Mouse (Mus musculus) embryonic facial prominence, embryonic 15.5 days (tissue): Measurements from ENCODE around the gene Pcp4l1. TPM values are rescaled to one million over a fixed set of nuclear protein-coding genes. Genes with fewer than 3 reads are reported as not detected.
"Not testable (repeated sequence)": the region's sequence is repeated elsewhere in the genome, so short reads cannot be mapped to it uniquely, and the experiment has no call there.

Experiments used
- ATAC-seq: fragments of 200-750 bp; cut with Nextera tagmentation; 2 replicates; pipeline ENCODE4 v1.8.0; 2017; ENCODE audit warnings: low read depth, moderate TSS enrichment; ENCODE audit not compliant: insufficient number of reproducible peaks, low FRiP score, low TSS enrichment
- H3K27ac ChIP-seq: fragments of 300-500 bp; sonication (generic); replicated peaks from 2 replicates; pipeline ENCODE4 v1.5.1; 2015; ENCODE audit warnings: mild to moderate bottlenecking, inconsistent platforms
- H3K27me3 ChIP-seq: fragments of 300-500 bp; sonication (generic); 2 replicates; pipeline ENCODE4 v1.6.1; 2015; ENCODE audit warnings: inconsistent platforms
- H3K36me3 ChIP-seq: fragments of 300-500 bp; sonication (generic); 2 replicates; pipeline ENCODE4 v1.6.1; 2015; ENCODE audit warnings: mild to moderate bottlenecking, inconsistent platforms
- H3K4me1 ChIP-seq: fragments of 300-500 bp; sonication (generic); 2 replicates; pipeline ENCODE4 v1.6.1; 2015; ENCODE audit warnings: inconsistent platforms
- H3K4me2 ChIP-seq: fragments of 300-500 bp; sonication (generic); replicated peaks from 2 replicates; pipeline ENCODE4 v1.6.1; 2015; ENCODE audit warnings: mild to moderate bottlenecking, inconsistent platforms
- H3K4me3 ChIP-seq: fragments of 300-500 bp; sonication (generic); replicated peaks from 2 replicates; pipeline ENCODE4 v1.5.1; 2015; ENCODE audit warnings: mild to moderate bottlenecking, inconsistent platforms
- H3K9ac ChIP-seq: fragments of 300-500 bp; sonication (generic); 2 replicates; pipeline ENCODE4 v1.6.1; 2015; ENCODE audit warnings: inconsistent platforms
- H3K9me3 ChIP-seq: fragments of 300-500 bp; sonication (generic); replicated peaks from 2 replicates; pipeline ENCODE4 v1.6.1; 2016; ENCODE audit warnings: inconsistent platforms
- WGBS: fragments of 180-500 bp; shearing (Covaris S2); methylation state at CpG from one replicate; pipeline ENCODE4 v1.1.7; 2015; 5-methylcytosine and 5-hydroxymethylcytosine counted together
- polyA plus RNA-seq: library from polyadenylated mRNA; unstranded; fragments of >200 nt; fragmentation: Nextera tagmentation; extraction: Ambion mirVana; gene quantifications from 2 replicates; pipeline ENCODE4 v1.2.1, GENCODE M21; 2015

Pcp4l1 gene
- polyA plus RNA-seq, 1 experiment from 2014 or later = 35.8 TPM

DNA sequence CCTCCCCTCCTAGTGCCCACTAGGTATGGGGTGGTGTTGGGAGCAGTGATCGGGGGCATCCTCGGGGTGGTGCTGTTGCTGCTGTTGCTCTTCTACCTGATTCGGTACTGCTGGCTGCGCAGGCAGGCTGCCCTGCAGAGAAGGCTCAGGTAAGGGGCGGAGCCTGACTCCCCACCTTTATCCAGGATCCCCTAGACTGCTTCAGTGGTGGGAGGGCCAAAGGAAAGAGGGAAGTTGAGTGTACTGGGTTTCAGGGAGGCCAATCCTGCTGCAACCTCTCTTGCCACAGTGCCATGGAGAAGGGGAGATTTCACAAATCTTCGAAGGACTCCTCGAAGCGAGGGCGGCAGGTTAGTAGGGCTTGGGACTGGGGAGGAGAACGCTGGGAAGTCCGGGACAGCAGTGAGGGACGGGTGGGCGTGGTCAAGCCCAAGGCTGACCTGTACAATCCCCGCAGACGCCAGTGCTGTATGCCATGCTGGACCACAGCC, 36.5 kb downstream of the Pcp4l1 start:
- 4% methylated on average over 15 of the region's 15 CpGs for WGBS
- peaks cover 12% of the 10 kb centered on the region for H3K4me1 ChIP-seq
- ATAC-seq = 0 out of 2 replicates have a peak, but pooled peaks have one; percentile 31

DNA sequence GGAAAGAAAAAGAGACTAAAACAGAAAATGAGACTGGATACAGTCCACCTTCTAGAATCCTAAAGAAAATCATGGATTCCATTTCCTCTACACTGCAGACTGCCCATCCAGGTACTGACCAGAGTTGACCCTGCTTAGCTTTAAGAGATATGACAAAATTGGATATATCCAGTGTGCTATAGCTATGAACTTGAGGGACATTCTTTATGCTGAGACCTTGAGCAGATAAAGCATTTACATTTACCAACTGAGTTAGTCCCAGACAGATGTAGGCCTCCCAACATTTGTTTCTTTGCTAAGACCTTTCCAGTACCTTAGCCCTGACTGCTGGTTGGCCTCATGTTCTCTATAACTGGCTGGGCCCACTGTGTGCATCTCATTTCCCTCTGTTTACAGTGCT, 38.1 kb downstream of the Pcp4l1 start:
- H3K9me3 ChIP-seq = no peaks in the 10 kb centered on the region
- no peak overlapping the region for H3K9ac ChIP-seq
- no peak overlapping the region for H3K27ac ChIP-seq
- peaks cover 16% of the 10 kb centered on the region for H3K27me3 ChIP-seq
- H3K4me3 ChIP-seq = no peak overlapping the region
- no peak for ATAC-seq
- no peaks in the 10 kb centered on the region for H3K36me3 ChIP-seq
- peaks cover 12% of the 10 kb centered on the region for H3K4me1 ChIP-seq
- no peak overlapping the region for H3K4me2 ChIP-seq

More for the DNA sequence above, 36.5 kb downstream of the Pcp4l1 start:
- no peak overlapping the region for H3K27ac ChIP-seq
- H3K9ac ChIP-seq = no peak overlapping the region
- H3K27me3 ChIP-seq = peaks cover 16% of the 10 kb centered on the region
- H3K9me3 ChIP-seq = no peaks in the 10 kb centered on the region
- H3K4me2 ChIP-seq = peak overlapping the region; percentile 55
- no peaks in the 10 kb centered on the region for H3K36me3 ChIP-seq
- H3K4me3 ChIP-seq = peak overlapping the region; percentile 35

DNA sequence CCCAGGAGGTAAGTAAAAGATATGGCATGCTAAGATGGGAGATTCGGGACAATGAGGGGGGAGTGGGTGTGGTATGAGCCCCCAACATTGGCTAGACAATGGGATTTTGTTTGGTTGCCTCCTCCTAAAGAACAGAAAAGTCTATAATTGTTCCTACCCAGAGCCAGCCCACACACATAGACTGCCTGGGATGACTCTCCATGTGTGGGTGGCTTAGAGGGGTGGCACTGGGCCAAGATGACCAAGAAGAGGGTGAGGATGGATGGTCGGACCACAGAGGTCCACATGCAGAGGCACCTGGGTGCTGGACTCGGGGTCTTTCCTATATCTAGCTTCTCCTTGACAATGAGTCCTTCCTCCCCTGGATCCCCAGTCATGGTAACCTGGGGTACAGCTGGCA, 39.4 kb downstream of the Pcp4l1 start:
- peaks cover 12% of the 10 kb centered on the region for H3K4me1 ChIP-seq
- no peak overlapping the region for H3K4me3 ChIP-seq
- H3K27me3 ChIP-seq = peaks cover 16% of the 10 kb centered on the region
- WGBS = 70% methylated on average over 3 of the region's 3 CpGs
- no peak overlapping the region for H3K27ac ChIP-seq
- H3K9ac ChIP-seq = no peak overlapping the region
- H3K36me3 ChIP-seq = no peaks in the 10 kb centered on the region
- H3K9me3 ChIP-seq = no peaks in the 10 kb centered on the region
- no peak overlapping the region for H3K4me2 ChIP-seq
- no peak for ATAC-seq

DNA sequence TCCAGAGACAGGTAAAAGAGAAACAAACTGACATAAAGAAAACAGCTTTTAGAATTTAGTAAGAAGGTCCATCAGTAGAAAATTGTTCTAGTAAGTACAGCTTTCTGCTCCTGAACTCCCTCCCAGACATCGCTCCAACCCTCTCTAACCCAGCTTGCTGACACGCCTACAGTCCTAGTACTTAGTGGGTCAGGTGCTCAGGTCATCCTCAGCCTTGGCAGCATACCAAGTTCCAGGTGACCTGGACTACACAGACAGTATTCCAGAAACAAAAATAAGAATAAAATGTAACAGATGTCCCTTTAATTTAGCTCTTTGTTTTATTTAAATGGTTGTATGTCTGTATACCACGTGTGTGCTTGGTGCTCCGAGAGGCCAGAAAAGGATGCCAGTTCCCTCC, 44.1 kb downstream of the Pcp4l1 start:
- Histone ChIP-seq H3K4me1 (peaks cover 18% of the 10 kb centered on the region), H3K9me3 (no peaks in the 10 kb centered on the region), H3K4me2 (no peak overlapping the region), H3K9ac (no peak overlapping the region), H3K27me3 (0 out of 2 replicates have a peak, but pooled peaks cover 3% of the 10 kb centered on the region), H3K27ac (no peak overlapping the region), H3K4me3 (no peak overlapping the region), H3K36me3 (no peaks in the 10 kb centered on the region)
- 76% methylated on average over 4 of the region's 4 CpGs for WGBS
- ATAC-seq = no peak

DNA sequence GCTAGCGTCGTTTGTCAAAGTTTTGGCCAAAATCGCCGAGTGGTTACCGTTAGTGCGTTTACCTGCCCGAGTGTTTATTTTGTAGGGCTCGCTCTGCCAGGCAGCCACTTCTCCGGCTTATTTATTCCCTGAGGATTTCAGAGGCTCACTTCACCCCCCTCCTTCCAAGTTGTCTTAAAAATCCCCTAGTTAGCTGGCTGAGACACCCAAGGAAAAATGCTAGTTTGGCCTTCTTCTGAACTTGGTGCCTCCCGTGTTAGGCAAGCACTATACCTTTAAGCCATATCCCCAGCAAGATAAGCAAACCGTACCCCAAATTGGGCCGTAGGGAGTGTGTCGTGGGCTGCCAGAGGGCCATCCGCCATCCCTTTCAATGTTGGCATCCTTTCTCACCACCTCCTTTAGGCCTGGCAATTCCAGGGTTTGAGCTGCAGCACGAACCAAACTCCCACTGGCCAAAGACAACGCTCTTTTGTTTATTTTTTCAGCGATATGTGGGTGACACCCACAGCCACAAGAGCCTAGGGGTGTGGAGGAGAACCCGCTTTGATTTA, 45.2 kb downstream of the Pcp4l1 start:
- Histone ChIP-seq H3K9me3 (no peaks in the 10 kb centered on the region), H3K27ac (peak overlapping the region; percentile 93), H3K4me1 (peaks cover 18% of the 10 kb centered on the region), H3K27me3 (no peaks in the 10 kb centered on the region), H3K9ac (peak overlapping the region; percentile 93), H3K4me2 (peak overlapping the region; percentile 67), H3K36me3 (no peaks in the 10 kb centered on the region), H3K4me3 (peak overlapping the region; percentile 87)
- ATAC-seq = peak; percentile 37; the same call in 1 of the 2 replicates
- WGBS = 3% methylated on average over 18 of the region's 18 CpGs

DNA sequence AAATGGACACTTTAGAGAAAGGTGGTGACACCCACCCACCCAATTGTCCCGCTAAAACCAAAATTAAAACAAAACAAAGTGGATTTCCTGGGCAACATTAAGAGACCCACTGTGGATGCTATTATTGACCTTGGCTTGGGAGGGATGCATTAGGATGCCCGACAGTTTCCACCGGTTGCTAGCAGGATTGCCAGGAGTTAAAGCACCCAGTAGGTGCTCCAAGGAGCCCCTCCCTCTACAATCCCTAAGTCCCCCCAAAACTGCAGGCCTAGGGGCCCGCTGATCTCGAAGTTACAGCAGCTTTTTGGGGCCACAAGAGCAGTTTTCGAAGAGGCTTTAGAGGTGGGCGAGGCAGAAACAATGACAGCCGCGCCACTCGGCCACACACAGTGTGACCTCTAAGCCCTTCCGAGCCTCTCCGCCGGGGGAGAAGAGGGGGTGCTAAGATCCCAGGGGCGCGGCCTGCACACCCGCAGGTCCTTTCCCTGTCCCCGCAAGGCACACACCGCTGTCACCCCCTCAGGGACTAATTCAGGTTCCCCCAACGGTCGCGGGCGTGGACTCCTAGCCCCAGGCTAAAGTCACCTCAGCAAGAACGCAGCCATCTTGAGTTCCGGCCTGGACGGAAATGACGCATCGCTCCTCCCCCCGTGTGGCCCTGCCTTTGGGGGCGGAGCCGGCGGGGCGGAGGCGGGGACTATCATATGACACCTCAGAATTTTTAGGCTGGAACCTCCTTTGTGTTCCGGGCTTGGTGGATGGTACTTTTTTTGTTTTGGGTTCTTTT, 45.9 kb downstream of the Pcp4l1 start, which contains the start of the genes Sdhc and Mpz:
Sdhc (minus strand) TSS at position 630 of the 787 bp plus-strand sequence.
Mpz (plus strand) TSS at position 738 of the 787 bp plus-strand sequence.
- Histone ChIP-seq H3K4me2 (peak within 1 kb of the TSS; percentile 67), H3K27me3 (no peaks in the 10 kb centered on the region), H3K27ac (peak within 1 kb of the TSS; percentile 93), H3K9me3 (no peaks in the 10 kb centered on the region), H3K4me3 (peak within 1 kb of the TSS; percentile 87), H3K9ac (peak within 1 kb of the TSS; percentile 93), H3K36me3 (peaks cover 6% of the 10 kb centered on the region), H3K4me1 (peaks cover 18% of the 10 kb centered on the region)
- peak; percentile 93 for ATAC-seq
- under 1% methylated on average over 34 of the region's 34 CpGs for WGBS

DNA sequence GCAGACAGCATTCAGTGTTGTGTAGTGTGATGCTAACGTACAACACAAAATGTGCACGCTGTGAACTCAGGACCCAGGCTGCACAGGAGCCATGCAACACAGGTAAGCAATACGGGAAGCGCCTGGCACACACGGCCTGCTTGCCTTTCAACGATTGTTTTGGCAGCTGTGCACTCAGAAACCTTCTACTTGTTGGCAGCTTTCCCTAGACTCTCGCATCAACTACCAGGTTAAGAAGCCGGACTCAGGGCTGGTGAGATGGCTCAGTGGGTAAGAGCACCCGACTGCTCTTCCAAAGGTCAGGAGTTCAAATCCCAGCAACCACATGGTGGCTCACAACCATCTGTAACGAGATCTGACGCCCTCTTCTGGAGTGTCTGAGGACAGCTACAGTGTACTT, 53.1 kb downstream of the Pcp4l1 start:
- H3K4me2 ChIP-seq, H3K4me1 ChIP-seq, H3K9me3 ChIP-seq, H3K27me3 ChIP-seq, H3K27ac ChIP-seq, H3K9ac ChIP-seq, H3K4me3 ChIP-seq, ATAC-seq: not testable (repeated sequence)
- WGBS = 77% methylated on average over 11 of the region's 11 CpGs
- H3K36me3 ChIP-seq = peaks cover 59% of the 10 kb centered on the region

DNA sequence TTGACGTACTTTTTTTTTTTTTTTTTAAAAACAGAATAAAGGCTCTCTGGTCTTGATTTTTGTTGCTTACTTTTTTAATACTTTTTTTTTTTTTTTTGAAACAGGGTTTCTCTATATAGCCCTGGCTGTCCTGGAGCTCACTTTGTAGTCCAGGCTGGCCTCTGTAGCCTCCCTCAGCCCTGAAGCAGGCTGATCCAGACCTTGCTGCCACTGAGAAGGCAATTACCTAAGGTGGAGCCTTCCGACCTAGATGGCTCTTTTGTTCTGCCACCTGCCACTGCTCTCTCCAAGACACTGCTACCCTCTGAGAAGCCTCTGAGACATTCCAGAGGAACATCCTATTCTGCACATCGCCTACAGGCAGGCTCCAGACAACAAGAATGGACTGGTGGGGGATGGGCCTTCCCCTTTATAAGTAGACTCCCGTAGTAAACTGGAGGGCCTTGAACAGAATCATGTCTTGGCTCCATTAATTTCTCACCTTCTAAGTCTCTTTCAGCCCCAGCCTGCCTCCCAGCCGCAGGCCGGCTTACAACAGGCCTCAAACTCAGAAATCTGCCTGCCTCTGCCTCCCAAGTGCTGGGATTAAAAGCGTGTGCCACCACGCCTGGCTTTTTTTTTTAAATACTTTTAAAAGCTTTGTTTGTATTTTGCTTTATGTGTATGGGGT, 58.4 kb downstream of the Pcp4l1 start:
- ATAC-seq, H3K4me3 ChIP-seq, H3K4me2 ChIP-seq, H3K27ac ChIP-seq, H3K27me3 ChIP-seq, H3K9me3 ChIP-seq, H3K9ac ChIP-seq, H3K4me1 ChIP-seq: not testable (repeated sequence)
- WGBS = 86% methylated on average over 8 of the region's 8 CpGs
- H3K36me3 ChIP-seq = peaks cover 82% of the 10 kb centered on the region

DNA sequence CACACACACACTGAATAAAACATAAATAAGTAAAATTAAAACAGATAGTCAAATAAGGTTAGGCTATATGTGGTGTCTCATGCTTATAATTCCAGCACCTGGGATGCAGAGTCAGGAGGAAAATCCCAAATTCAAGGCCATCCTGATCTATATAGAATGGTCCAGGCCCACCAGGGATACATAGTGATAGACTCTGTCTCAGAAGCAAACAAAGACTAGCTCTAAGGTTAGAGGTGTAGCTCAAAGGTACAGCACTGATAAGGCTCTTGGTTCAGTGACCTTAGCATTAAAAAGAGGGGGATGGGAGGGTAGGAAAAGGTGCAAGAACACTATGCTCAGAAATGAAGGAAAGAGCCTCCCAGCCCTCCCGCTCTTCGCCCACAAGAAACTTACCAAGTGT, 60.5 kb downstream of the Pcp4l1 start:
- no peaks in the 10 kb centered on the region for H3K27me3 ChIP-seq
- H3K9ac ChIP-seq = no peak overlapping the region
- peaks cover 73% of the 10 kb centered on the region for H3K36me3 ChIP-seq
- H3K27ac ChIP-seq = no peak overlapping the region
- no peaks in the 10 kb centered on the region for H3K4me1 ChIP-seq
- H3K4me3 ChIP-seq = no peak overlapping the region
- no peak overlapping the region for H3K4me2 ChIP-seq
- no peaks in the 10 kb centered on the region for H3K9me3 ChIP-seq
- no peak for ATAC-seq
- 92% methylated on average over 2 of the region's 2 CpGs for WGBS

DNA sequence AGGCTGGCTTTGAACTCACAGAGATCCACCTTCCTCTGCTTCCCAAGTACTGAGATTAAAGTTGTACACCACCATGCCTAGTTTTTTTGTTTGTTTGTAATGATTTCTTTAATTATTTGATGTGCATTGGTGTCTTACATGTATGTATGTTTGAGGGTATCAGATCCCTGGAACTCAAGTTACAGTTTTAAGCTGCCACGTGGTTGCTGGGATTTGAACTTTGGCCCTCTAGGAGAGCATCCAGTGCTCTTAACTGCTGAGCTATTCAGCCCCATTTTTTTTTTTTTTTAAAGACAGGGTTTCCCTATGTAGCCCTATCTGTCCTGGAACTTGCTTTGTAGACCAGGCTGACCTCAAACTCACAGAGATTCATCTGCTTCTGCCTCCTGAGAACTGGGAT, 65.1 kb downstream of the Pcp4l1 start:
- Histone ChIP-seq H3K27me3 (no peaks in the 10 kb centered on the region), H3K36me3 (peaks cover 69% of the 10 kb centered on the region), H3K9ac (no peak overlapping the region), H3K9me3 (no peaks in the 10 kb centered on the region), H3K4me3 (no peak overlapping the region), H3K4me1 (no peaks in the 10 kb centered on the region), H3K4me2 (no peak overlapping the region), H3K27ac (no peak overlapping the region)
- 82% methylated on average over 1 of the region's 1 CpGs for WGBS
- ATAC-seq = no peak

DNA sequence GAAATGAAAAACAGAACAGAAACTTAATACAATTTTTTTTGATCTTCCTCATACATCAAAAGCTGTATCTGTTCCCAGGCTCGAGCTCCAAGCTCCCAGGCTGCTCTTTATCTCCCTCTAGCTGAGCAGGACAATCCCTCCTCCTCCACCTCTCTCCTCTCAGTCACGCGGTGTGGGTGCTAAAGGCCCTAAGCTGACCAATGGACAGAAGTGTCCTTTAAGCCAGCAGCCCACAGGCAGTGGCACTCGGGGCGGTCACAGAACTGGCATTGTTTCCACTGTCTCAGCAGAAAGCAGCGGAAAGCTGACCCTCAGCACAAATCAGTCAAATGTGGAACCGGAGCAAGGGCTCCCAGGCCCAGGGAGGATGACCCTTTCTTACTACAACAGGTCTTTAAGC, 66.8 kb downstream of the Pcp4l1 start:
- no peak overlapping the region for H3K4me3 ChIP-seq
- H3K27me3 ChIP-seq = no peaks in the 10 kb centered on the region
- no peak overlapping the region for H3K4me2 ChIP-seq
- ATAC-seq = no peak
- H3K36me3 ChIP-seq = peaks cover 51% of the 10 kb centered on the region
- no peaks in the 10 kb centered on the region for H3K9me3 ChIP-seq
- H3K27ac ChIP-seq = no peak overlapping the region
- WGBS = 59% methylated on average over 7 of the region's 7 CpGs
- H3K9ac ChIP-seq = no peak overlapping the region
- no peaks in the 10 kb centered on the region for H3K4me1 ChIP-seq
